Mouse (Mus musculus): Measurements from ENCODE around the gene Sstr4.

Gene Sstr4

GRCm38 (mm10) chr2:148432346-148432745 is 37.2 kb downstream of the Sstr4 start:
- no peak for DNase-seq

DNA sequence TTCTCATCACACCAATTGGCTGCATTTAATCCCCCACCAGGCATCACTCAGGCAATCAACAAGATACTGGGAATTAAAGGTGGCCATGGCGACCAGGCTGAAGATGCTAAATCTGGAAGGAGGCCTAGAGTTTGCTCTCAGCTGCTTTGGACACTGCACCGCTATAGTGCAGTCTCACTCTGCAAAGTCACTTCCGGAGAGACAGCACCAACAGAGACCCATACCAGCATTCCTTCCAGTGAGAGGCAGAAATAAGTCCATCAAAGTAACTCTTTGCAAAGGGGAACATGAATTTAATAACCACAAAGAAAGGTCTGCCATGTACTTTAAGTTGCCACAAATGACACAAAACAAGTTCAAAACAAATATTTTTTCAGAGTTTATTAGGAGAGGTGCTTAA is 41.1 kb downstream of the Sstr4 start:
- no peak for DNase-seq

DNA sequence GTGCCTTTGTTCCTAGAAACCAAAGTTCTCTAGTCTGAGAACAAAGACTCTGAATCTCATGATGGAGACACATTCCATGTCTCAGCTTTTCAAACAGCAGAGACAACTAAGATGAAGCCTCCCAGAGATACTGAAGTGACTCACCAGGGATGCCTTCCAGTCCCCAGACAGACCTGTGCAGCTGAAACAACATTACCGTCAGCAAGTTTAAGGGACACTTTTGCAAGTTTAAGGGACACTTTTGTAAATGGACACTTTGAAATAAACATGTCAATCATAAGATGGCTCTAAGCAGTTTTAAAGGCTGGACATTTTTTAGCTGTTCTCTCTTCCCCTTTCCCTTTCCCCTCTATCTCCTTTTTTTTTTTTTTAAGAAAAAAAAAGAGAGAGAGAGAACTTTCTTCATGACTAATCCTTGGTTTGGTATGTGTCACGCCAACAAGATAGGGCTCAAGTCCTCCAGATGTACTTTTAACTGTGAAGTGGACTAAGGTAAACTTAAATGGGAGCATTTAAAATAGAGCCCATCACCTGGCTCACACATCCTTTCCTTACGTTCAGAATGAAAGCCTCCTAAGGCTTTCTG is 44.6 kb downstream of the Sstr4 start:
- DNase-seq, result no peak

GRCm38 (mm10) chr2:148441421-148441820 is 46.3 kb downstream of the Sstr4 start:
- no peak for DNase-seq

- no peak for DNase-seq
These were observed 47.0 kb downstream of the Sstr4 start for GRCm38 (mm10) chr2:148442172-148442571.

GRCm38 (mm10) chr2:148442710-148443109 is 47.6 kb downstream of the Sstr4 start:
- DNase-seq, result no peak

- DNase-seq, result no peak
These were observed 48.3 kb downstream of the Sstr4 start, which contains the start of gene Cd93 for GRCm38 (mm10) chr2:148443249-148443958. Gene Cd93 (minus strand): TSS chr2:148443563.

DNA sequence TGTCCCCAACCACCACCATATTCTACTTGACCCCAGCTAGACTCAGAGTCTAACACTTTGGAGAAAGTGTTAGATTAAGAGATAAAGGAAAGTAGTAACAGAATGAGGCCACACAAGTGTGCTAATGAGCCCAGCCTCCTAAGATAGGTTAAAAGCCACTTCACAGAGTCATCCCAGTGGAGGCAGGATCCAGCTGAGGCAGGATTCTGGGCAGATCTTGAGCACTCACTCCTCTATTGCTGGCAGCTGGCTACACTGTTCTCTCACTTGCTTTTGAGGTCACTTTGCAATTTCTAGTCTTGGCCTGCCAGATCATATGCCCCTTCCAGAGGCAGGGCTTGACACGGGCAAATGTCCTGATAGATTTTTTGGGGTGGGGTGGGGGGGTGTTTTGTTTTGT is 49.3 kb downstream of the Sstr4 start:
- DNase-seq, result no peak

- no peak for DNase-seq
These were observed 50.5 kb downstream of the Sstr4 start for GRCm38 (mm10) chr2:148445616-148446015.
